Mouse (Mus musculus) c-Kit-positive CD71-positive TER-119-positive erythroid progenitor cells, embryonic 14.5 days (primary cell): ENCODE data around the gene Mrps7.
A peak's percentile ranks its signal among the peaks of the same experiment; 100 is the strongest.
"Not testable (repeated sequence)": the region's sequence is repeated elsewhere in the genome, so short reads cannot be mapped to it uniquely, and the experiment has no call there.

Experiments used
- DNase-seq: peaks from one replicate; pipeline ENCODE4 v3.0.0-alpha.2; 2013; ENCODE audit warnings: low spot score

The Mrps7 gene

DNA sequence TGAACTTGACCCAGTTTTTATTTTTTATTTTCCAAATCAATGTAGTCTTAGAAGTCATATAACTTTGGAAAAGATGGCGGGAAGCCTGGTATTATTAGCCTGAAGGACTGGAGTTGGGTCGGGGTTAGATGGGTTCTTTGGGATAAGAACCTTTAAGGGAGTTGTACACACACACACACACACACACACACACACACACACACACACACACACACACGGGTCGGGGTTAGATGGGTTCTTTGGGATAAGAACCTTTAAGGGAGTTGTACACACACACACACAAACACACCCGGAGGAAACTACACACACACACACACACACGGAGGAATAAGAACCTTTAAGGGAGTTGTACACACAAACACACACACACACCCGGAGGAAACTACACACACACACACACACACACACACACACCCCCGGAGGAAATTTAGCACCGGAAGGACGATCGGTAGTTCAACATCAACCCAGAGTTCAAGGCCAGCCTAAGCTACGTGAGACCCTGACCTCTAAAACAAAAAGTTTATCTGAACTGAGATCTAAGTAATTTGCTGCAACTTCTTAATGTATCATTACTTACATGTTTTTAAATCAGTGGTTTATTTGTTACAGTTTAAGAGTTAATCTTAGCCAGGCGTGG, 24.9 kb downstream of the Mrps7 start:
- DNase-seq: no peak

DNA sequence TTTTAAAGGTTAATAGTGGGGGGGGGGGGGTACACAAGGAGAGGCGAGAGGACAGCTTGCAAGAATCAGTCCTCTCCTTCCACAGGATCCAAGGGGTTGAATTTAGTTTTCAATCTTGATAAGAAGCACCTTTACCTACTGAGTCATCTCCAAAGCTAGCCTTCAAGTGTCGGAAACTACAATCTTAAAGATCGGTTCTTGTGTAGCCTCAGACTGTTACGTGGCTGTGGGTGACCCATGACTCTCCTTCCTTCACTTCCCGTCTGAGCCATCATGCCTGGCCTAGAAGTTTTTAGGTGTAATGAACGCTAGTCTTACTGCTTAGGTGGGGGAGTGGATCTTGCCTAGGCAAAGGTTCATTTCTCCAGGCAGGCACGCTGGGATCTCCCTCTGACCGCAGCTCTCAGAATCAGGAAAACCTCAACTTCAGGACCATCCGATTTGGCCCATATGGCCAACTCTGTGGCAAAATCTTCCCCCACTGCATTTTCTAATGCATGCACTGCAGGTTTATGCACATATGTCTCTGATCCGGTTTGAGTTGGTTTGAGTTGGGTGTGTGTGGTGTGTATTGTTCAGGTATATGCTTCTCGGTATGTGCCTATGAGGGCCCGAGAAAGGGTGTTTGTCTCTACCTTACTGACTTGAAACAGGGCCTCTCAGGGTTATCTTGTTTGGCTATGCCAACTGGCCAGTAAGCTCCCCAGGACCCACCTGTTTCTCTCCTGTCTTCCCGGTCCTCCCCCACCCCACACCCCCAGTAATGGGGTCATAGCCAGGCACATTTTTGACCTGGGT, 26.2 kb downstream of the Mrps7 start:
- DNase-seq: no peak

DNA sequence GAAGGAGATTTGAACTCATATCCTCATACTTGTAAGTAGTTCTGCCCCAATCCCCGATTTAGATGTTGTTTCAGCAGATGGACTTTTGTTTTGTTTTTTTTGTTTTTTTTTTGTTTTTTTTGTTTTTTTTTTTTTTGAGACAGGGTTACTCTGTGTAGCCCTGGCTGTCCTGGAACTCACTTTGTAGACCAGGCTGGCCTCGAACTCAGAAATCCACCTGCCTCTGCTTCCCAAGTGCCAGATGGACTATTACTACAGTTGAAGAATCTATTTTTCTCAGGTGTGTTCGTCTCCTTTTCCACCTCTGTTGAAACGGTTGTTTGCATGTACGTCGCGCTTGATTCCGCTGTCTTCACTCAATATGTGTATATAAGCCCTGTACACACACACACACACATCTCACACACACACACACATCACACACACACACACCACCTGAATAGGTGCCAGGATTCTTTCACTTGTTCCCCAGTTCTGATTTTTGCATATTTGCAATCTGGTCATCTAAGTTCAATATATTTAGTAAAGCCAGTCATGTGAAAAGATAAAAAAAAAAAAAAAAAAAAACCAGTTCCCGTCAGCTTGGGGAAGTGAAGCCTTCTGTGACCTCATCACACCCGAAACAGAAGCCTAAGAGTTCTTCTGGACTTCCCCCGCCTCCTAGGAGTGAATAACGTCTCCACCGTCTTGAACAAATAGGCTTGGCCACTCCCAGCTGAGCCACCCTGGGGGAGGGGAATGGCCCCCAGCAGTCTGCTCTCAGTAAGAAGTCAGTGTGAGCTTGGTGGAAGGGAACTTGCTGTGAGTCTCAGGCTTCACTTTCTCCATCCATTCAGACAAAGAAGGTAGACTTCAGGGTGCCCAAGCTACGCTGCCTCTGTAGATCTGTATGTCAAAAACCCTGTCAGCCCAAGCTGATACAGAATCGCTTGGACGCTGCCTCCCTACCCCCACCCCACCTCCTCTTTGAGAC, 27.1 kb downstream of the Mrps7 start:
- DNase-seq: no peak

DNA sequence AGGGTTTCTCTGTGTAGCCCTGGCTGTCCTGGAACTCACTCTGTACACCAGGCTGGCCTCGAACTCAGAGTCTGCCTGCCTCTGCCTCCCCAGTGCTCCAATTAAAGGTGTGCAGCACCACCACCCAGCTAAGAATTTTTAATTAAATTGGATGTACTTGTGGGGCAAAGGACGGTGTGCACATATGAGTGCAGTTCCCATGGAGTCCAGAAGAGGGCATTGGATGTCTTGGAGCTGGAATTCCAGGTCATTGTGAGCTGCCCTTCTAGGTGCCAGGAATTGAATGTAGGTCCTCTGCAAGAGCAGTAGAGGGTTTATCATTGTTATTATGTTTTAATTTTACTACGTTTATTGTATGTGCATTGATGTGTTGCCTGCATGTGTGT, 27.8 kb downstream of the Mrps7 start:
- peak; percentile 42 for DNase-seq

DNA sequence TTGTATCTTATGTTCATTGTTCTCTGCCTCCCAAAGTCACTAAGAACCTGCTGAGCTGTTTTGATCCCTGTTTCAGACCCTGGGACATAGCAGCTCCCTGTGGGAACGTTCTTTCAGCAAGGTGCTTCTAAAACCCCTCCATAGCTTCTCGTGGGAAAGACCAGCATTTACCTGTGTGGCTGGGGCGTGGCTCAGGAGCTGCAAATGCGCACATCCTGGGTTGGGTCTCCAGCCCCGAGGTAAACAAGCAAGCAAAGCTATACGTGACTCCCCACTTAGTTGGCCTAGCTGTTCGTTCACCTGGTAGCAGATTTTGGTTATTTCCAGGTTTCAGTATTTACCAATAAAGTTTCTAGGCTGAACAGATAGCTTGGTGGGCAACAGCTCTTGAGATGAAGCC, 28.5 kb downstream of the Mrps7 start:
- no peak for DNase-seq

DNA sequence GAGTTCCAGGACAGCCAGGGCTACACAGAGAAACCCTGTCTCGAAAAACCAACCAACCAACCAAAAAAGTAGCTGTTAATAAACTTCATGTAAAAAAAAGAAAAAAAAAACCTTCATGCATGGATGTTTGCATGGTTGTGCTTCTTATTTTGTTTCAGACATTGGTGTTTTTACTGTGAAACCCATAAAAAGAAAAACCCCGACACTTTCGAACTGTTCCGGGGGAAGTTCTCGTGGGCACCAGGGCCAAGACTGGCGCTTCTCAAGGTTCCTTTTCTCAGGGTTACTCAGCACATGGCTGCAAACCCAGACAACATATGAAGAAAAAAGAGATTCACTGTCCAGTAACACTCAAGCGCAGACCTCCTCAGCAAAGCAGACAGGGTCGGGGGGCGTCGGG, 29.1 kb downstream of the Mrps7 start:
- DNase-seq: no peak

DNA sequence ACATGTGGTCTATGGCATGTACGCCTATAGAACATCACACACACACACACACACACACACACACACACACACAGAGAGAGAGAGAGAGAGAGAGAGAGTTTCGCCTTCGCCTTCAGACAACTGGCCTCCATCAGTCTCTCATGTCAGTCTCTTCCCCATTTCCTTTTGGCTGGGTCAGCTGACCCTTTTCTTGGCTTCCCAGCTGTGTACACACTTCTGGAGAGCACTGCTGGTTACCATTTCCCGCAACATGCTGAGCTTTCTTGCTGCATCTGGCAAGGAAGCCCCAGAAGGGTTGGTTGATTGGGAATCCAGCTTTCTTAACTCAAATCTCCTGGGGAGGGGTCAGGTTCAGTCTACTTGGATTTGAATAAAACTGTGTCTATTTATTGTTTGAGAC, 30.4 kb downstream of the Mrps7 start:
- DNase-seq: no peak

DNA sequence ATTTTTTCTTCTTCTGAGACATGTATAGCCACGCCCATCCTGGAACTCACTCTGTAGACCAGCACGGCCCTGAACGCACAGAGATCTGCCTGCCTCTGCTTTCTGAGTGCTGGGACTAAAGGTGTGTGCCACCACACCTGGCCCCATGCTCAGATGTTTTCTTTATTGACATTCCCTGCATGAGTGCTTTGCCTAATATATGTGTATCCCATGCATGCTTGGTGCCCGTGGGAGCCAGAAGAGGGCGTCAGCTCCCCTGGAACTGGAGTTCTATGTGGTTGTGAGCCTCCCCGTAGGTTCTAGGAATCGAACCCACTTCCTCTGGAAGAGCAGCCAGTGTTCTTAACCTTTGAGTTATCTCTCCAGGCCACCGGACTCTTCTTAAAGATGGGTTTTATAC, 31.3 kb downstream of the Mrps7 start:
- no peak for DNase-seq

DNA sequence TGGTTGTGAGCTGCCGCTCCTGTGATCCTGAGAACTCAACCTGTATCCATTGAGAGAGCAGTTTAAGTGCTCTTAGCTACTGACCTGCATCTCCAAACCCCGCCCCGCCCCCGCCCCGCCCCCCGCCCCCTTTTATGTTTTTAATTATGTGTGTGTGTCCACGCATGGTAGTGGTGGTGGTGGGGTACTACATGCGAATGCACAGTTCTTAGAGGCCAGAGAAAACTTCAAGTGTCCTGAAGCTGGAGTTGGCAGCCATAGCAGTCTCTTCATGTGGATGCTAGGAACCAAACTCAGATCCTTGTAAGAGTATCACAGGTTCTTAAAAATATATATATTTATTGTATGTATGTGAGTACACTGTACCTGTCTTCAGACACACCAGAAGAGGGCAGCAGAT, 31.8 kb downstream of the Mrps7 start:
- no peak for DNase-seq

DNA sequence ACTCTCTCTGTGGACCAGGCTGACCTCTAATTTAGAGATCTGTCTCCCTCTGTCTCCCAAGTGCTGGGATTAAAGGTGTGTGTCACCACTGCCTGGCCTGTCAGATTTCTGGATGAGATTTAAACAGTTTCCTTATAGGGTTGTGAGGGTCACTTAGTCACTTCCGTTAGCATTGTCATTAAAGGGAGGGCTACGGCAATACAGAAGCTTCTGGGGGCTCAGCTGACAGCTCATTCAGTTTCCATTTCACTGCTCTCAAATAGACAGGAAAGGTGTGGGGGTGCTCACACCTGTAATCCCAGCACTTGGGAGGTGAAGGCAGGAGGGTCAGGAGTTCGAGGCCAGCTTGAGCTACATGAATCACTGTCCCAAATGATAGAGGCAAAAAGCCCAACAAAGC, 33.2 kb downstream of the Mrps7 start:
- no peak for DNase-seq

DNA sequence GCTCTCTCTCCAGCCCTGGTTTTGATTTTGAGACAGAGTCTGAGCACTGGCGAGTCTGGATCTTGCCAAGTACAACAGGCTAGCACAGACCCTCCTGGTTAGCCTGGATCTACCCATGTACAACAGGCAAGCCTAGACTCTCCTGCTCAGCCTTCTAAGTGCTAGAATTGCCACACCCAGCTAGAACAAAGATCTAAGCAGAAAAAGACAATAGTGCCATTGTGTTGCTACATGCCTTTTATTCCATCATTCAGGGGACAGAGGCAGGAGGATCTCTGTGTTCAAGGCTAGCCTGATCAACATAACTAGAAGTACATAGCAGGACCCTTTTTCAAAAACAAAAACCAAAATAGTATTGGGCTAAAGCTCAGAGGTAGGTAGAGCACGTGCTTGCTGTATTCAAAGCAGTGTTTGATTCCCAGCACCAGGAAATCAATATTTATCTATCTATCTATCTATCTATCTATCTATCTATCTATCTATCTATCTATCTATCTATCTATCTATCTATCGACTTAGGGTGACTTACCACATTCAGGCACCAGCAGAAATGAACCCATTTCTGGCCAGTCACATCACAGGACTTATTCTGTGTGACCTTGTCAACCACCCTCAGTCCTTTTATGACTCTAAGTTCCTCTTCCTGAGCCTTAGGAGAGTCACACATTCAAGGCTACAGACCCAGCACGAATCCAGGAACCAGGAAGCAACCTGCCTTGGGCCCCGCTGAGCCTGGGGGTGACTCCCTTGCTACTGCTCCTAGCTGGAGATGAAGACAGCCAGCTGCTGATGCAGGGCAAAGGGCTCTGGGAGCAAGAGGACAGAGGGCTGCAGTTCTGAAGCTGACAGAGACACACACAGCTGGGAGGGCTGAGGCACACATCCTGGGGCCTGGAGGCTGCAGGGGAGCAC, 35.0 kb downstream of the Mrps7 start:
- DNase-seq: no peak

DNA sequence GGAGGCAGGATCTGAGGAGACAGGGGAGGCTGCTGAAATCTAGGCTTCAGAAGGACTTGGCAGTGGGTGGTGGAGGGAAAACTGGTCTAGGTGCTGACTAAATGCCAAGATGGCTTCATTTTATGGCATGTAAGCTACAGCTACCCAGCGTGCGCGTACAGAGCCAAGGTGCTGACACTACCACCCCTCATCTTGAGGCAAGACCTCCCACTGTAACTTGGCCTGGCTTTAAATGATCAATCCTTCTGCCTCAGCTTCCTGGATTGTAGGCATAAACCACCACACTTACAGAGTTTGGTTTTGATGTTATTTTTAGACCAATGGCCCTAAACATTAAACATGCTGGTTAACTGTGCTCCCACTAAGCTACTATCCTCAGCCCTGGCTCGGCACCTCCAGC, 35.8 kb downstream of the Mrps7 start:
- no peak for DNase-seq

DNA sequence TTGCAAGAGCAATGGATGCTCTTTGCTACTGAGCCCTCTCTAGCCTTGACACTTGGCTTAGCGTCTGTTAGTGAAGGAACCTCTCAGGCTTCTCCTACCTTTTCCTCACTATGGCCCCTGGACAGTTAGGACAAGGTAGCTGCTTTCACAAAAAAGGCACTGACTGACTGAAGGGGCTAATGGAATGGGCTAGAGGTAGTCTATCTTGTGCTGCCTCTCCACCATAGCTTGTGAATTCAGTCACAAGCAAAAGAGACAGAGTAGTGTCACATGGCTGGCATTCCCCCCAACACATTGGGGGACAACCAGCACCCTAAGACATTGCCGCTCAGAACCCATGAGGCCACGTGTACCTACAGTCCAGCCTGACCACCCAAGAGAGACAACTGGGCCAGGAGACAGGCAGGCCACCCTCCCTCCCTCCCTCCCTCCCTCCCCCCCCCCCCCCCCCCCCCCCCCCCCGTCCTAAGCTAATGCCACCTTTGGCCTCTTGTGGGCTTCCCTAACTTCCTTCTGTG, 36.6 kb downstream of the Mrps7 start:
- no peak for DNase-seq

DNA sequence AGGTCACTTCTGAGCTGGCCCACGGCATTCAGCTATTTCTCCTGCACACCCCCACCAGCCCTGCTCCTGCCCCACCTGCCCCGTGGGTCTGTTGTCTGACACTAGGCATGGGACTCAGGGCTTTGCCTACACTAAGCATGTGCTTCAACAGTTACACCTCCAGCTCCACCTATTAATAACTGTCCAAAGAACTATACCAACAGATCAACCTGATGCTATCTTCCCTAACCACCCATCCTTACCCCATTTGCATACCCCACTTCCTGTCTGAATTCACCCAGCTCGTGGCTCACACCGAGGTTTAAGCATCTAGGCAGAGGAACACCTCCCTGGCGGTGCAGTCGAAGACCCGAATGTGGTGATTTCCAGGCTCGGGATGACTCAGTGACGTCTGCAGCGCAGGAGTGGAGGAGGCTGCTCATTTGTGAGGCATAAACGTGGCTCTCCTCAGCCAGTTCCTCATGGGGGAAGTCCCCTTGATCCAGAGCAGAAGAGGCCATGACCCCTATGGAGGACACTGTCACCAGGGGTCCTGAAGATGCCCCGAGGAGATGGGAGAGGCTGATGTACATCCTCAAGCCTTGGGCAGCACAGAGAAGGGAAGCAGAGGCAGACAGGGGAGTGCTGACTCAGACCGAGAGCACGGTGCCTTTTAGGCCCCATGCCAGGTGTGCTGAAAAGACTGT, 37.4 kb downstream of the Mrps7 start:
- no peak for DNase-seq

DNA sequence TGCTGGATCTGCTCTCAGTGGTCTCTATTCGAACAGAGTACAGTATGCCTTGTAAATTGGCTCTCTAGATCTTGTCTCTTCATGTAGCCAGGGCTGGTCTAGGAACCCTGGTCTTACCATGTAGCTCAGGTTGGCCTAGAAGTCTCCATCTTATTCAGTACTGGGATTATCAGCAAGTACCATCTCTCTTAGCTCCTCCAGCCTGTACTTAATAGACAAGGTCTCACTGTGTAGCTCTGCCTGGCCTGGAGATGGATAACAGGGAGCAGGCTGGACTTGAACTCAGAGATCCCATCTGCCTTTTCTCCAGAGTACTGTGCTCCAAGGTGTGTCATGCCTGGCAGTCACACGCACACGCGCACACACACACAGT, 37.9 kb downstream of the Mrps7 start:
- no peak for DNase-seq

DNA sequence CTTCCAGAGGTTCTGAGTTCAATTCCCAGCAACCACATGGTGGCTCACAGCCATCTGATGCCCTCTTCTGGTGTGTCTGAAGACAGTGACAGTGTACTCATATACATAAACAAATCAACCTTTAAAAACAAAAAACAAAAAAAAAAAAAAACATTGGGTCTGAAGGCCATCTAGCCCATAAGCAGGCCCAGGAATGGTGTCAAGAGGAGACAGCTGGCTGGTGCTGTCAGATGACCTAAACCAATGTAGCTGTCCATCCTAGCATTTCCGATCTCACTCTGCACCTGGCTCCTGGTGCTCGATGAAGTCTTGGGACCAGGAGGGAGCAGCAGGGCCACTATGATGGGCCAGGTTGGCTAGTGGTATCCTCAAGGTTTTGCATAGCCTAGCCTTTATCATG, 39.0 kb downstream of the Mrps7 start:
- DNase-seq: no peak

DNA sequence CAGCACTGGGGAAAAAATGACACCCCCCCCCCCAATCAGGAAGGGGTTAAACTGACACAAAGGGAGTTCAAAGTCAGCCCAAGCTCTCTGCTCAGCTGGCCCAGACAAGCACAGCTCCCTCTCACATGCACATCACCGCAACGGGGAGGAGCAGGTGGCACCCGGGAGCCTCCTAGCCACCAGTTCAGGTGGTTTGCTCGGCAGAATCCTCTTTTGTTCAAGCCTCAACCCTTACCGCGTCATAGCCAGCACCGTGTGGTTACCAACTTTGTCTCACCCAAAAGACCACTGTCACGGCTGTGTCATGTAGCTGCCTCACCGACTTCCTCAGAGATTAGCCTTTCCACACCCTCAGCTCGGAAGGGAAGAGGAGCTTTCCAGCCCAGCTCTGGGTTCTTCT, 39.5 kb downstream of the Mrps7 start:
- DNase-seq: no peak

DNA sequence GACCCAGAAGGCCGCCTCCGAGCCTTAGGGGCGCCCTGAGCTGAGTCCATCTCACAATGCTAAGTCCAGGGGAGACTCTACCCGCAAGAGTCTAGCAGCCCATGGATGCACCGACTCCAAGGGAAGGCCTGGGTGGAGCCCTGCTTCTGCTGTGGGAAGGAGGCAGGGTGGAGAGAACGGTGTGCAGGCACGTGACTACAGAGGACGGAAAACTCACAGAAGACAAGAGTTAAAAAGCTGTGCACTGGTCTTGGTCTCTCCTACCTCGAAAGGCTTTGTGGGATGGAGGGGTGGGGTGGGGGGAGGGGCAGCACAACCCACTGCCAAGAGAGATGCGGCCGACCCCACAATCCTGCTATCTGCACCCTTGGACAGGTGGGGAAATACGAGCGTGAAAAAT, 40.6 kb downstream of the Mrps7 start:
- DNase-seq: no peak

DNA sequence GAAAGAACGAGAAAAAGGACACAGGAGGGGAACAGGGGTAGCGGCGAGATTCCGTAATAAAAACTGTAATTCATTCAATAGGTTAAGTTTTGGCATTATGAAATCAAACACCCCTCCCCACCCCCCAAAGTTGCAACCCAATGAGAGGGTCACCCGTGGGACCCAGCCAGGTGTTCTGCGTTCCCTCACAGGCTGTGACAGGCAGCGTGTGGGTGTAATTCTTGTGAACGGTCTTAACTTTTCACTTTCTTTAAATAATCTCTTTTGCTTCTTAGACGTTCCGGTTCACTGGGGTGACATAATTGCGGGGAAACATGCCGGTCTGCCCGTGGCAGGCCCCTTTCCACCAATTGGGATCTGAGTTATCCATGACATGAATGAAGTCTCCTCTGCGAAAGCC, 41.8 kb downstream of the Mrps7 start:
- DNase-seq: not testable (repeated sequence)

DNA sequence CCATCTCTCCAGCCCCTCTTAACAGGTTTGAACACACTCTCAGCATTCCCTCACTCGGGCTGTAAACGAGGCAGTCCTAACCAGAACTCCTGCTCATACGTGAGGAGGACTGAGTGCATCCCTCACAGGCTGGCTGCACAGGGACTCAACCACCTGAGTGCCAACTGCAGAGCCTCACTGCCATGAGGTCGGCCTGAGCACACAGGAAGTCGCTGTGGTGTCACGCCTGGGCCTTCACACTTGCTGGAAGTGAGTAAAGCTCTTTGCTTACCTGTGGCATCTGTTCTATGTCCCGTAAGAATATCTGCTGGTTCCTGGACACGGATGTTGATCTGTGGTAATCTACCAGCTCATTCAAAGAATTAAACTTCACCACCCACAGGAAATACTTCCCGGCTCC, 42.7 kb downstream of the Mrps7 start:
- no peak for DNase-seq

DNA sequence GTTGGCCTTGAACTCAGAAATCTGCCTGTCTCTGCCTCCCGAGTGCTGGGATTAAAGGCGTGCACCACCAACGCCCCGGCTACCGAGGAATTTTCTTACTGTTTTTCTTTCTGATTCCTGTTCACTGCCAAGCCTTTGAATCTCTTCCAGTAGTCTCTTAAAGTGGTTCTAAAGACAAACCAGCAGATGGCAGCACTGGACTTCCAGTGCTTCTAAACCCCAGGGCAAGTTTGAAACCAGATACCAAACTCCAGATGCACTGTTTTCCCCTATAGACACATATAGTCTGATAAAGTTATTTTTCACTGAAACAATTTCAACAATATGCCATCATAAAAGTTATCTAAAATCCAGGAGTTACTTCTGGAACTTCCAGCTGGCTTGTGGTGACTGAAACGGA, 43.7 kb downstream of the Mrps7 start:
- peak; percentile 71 for DNase-seq
